Mouse (Mus musculus) midbrain, embryonic 14.5 days (tissue): ENCODE measurements at regions not wholly inside any gene's neighbourhood (a gene's known extent, or its start where the extent isn't known, plus 50 kb on each side); places are given as distances from the start of the nearest gene placed in this dataset.

Experiments
- ATAC-seq: fragments of 200-750 bp; cut with Nextera tagmentation; 2 replicates; pipeline ENCODE4 v1.8.0; 2017; ENCODE audit warnings: moderate number of reproducible peaks, moderate library complexity; ENCODE audit not compliant: low FRiP score, low TSS enrichment
- DNase-seq: peaks from one replicate; pipeline ENCODE4 v3.0.0-alpha.2; 2015
- H3K27ac ChIP-seq: fragments of 300-500 bp; sonication (generic); replicated peaks from 2 replicates; pipeline ENCODE4 v1.5.1; 2014; ENCODE audit warnings: mild to moderate bottlenecking, low read depth, low read length, moderate library complexity
- H3K27me3 ChIP-seq: fragments of 300-500 bp; sonication (generic); 2 replicates; pipeline ENCODE4 v1.6.1; 2014; ENCODE audit warnings: low read length, control low read depth, mixed read lengths; ENCODE audit not compliant: control insufficient read depth, insufficient read depth
- H3K36me3 ChIP-seq: fragments of 300-500 bp; sonication (generic); 2 replicates; pipeline ENCODE4 v1.6.1; 2014; ENCODE audit warnings: low read length, control low read depth; ENCODE audit not compliant: control insufficient read depth, insufficient read depth
- H3K4me1 ChIP-seq: fragments of 300-500 bp; sonication (generic); 2 replicates; pipeline ENCODE4 v1.6.1; 2014; ENCODE audit warnings: mild to moderate bottlenecking, antibody characterized with exemption, low read length, control low read depth; ENCODE audit not compliant: control insufficient read depth, insufficient read depth
- H3K4me2 ChIP-seq: fragments of 300-500 bp; sonication (generic); 2 replicates; pipeline ENCODE4 v1.6.1; 2014; ENCODE audit warnings: mild to moderate bottlenecking, low read length, moderate library complexity
- H3K4me3 ChIP-seq: fragments of 300-500 bp; sonication (generic); replicated peaks from 2 replicates; pipeline ENCODE4 v1.5.1; 2014; ENCODE audit warnings: low read depth, low read length
- H3K9ac ChIP-seq: fragments of 300-500 bp; sonication (generic); replicated peaks from 2 replicates; pipeline ENCODE4 v1.6.1; 2014; ENCODE audit warnings: mild to moderate bottlenecking, low read length, moderate library complexity
- H3K9me3 ChIP-seq: fragments of 300-500 bp; sonication (generic); 2 replicates; pipeline ENCODE4 v1.6.1; 2016; ENCODE audit warnings: low read length, control low read depth, mixed read lengths; ENCODE audit not compliant: control insufficient read depth
- WGBS: fragments of 180-500 bp; shearing (Covaris S2); extraction: QIAGEN DNeasy Blood & Tissue Kit; methylation state at CpG from one replicate; pipeline ENCODE4 v1.1.7; 2014; 5-methylcytosine and 5-hydroxymethylcytosine counted together

DNA sequence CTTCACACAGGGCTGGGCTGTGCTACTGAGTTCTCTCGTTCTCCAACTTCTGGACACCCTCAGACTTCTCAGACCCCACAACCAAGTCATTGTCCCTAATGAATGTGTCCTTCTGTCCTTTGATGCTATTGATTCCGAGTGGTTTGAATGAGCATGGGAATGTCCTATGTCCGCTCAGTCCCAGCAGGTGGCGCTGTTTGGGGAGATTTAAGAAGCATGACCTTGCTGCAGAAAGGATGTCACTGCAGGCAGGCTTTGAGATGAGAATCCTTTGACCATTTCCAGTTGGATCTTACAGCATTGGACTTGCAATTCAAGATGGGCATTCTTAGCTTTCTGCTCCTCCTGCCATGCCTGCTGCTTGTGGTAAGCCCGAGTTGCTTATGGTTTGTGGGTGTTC, 146.1 kb downstream of the Gpat3 start:
- no peak overlapping the region for H3K9ac ChIP-seq
- H3K9me3 ChIP-seq = no peaks in the 10 kb centered on the region
- 20% methylated on average over 5 of the region's 5 CpGs for WGBS
- no peak overlapping the region for H3K4me2 ChIP-seq
- DNase-seq = peak; percentile 69
- ATAC-seq = no peak
- no peaks in the 10 kb centered on the region for H3K27me3 ChIP-seq
- no peak overlapping the region for H3K27ac ChIP-seq
- H3K4me1 ChIP-seq = no peaks in the 10 kb centered on the region
- H3K36me3 ChIP-seq = no peaks in the 10 kb centered on the region
- no peak overlapping the region for H3K4me3 ChIP-seq

DNA sequence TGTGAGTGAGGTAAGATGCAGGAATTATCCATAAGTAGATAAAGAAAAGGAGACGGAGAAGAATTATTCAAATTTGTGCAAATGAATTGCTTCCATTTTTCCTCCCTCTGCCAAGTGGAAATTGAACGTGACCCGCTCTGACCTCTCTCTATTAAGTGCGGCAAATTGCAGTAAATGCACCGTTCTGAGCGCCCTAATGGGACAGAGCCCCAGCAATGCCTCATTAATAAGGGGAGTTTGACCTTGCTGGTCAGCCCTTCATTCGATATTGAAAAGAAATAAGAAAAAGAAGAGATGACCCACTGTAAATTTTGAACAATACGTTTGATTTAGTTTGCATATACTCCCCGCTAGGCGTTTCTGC, 137.0 kb downstream of the Gpat3 start:
- no peaks in the 10 kb centered on the region for H3K9me3 ChIP-seq
- H3K4me3 ChIP-seq = no peak overlapping the region
- no peak overlapping the region for H3K9ac ChIP-seq
- no peak overlapping the region for H3K27ac ChIP-seq
- H3K27me3 ChIP-seq = no peaks in the 10 kb centered on the region
- no peak overlapping the region; the same call in 1 of the 2 replicates for H3K4me2 ChIP-seq
- WGBS = 49% methylated on average over 10 of the region's 10 CpGs
- H3K36me3 ChIP-seq = no peaks in the 10 kb centered on the region
- no peaks in the 10 kb centered on the region for H3K4me1 ChIP-seq
- peak; percentile 44 for DNase-seq
- ATAC-seq = no peak

DNA sequence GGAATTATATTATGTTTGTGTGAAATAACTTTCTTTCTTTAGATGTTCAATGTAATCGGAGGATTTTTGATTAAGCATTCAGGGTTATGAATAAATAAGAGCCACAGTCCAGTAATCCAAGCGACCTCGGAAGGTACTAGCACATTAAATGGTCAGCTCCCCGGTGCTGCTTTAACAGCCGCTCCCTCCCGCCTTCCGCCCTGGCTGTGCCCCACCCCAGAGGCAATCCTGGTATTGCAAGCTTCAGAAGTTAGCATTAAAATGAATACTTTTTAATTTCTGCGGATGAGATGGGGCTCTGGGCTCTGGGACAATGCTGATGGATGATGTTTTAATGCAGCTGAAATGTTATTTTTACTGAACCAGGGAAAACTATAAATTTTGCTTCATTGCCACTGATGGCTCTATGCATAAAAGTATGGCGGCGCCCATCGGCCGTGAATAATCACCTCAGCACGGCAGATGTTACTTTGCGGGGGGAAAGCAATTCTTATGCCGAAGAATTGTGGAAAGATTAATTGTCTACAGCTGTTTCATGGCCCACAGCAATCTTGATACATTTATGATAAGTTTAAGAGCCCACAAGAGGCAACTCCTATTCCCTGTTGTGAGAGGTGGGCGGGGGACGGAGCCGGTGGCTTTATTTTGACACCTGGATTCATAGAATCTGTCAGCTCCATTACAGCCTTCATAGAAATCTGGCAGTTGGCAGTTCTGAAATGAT, 136.5 kb downstream of the Gpat3 start:
- 72% methylated on average over 18 of the region's 18 CpGs for WGBS
- DNase-seq (peak; percentile 25), ATAC-seq (no peak)

DNA sequence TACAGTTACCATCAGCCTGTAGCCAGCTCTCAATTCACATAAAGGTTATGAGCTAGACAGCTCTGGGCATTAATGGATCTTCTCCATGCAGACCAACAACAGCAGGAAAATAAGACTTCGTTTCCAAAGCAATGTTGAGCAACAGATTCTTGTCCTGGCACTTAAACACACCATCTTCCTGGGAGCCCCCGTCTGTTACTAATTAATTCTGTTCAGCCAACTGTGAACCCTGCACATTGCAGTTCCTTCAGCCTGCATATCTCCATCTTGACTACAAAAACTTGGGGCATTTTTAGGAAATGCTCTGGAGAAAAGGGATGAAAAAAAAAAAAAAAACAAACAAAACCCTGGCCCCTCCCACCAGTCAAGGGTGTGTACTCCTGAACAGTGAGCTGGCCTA, 131.2 kb downstream of the Gpat3 start:
- DNase-seq = no peak
- H3K4me1 ChIP-seq = no peaks in the 10 kb centered on the region
- no peaks in the 10 kb centered on the region for H3K36me3 ChIP-seq
- no peak overlapping the region for H3K9ac ChIP-seq
- no peak overlapping the region for H3K27ac ChIP-seq
- H3K4me3 ChIP-seq = no peak overlapping the region
- H3K27me3 ChIP-seq = no peaks in the 10 kb centered on the region
- no peak overlapping the region for H3K4me2 ChIP-seq
- no peaks in the 10 kb centered on the region for H3K9me3 ChIP-seq
- 36% methylated on average over 2 of the region's 2 CpGs for WGBS
- ATAC-seq = no peak

More for the DNA sequence above, 136.5 kb downstream of the Gpat3 start:
- no peak overlapping the region for H3K9ac ChIP-seq
- H3K4me3 ChIP-seq = no peak overlapping the region
- H3K36me3 ChIP-seq = no peaks in the 10 kb centered on the region
- H3K4me2 ChIP-seq = peak overlapping the region; percentile 11; the same call in 1 of the 2 replicates
- no peaks in the 10 kb centered on the region for H3K9me3 ChIP-seq
- H3K27ac ChIP-seq = no peak overlapping the region
- no peaks in the 10 kb centered on the region for H3K27me3 ChIP-seq
- H3K4me1 ChIP-seq = no peaks in the 10 kb centered on the region

DNA sequence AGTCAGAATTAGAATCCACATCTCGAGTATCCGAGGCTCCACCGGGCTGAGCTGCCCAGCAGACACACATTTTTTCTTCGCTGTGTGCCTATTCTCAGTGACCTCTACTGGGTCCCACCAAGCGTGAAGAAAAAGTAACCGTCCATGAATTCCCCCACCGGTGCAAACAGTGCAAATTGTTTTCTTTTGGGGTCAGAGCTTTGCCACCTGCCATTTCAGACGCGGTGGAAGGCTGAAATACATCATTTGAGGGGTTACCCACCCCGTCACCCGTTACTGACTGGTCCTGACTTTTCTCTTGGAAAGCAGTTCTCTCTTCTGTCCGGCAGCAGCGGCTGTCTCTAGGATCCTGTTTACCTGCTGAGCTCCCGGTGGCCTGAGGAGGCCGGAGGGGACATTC, 105.7 kb downstream of the Gpat3 start:
- Histone ChIP-seq H3K27me3 (no peaks in the 10 kb centered on the region), H3K9ac (no peak overlapping the region), H3K27ac (no peak overlapping the region), H3K4me1 (no peaks in the 10 kb centered on the region), H3K36me3 (no peaks in the 10 kb centered on the region), H3K9me3 (no peaks in the 10 kb centered on the region), H3K4me2 (no peak overlapping the region), H3K4me3 (no peak overlapping the region)
- DNase-seq (no peak), ATAC-seq (no peak)
- 43% methylated on average over 15 of the region's 15 CpGs for WGBS
